Mouse (Mus musculus) stomach, postnatal 0 days (tissue): Measurements from ENCODE around the gene Akap14.

Experiments
- CTCF ChIP-seq: IDR thresholded peaks from 2 replicates; pipeline ENCODE4 v1.5.1; 2016; ENCODE audit warnings: antibody characterized with exemption, low read depth, mild to moderate bottlenecking, moderate library complexity
- EP300 ChIP-seq: optimal IDR thresholded peaks from 2 replicates; pipeline ENCODE3; 2016; ENCODE audit warnings: antibody characterized with exemption

DNA sequence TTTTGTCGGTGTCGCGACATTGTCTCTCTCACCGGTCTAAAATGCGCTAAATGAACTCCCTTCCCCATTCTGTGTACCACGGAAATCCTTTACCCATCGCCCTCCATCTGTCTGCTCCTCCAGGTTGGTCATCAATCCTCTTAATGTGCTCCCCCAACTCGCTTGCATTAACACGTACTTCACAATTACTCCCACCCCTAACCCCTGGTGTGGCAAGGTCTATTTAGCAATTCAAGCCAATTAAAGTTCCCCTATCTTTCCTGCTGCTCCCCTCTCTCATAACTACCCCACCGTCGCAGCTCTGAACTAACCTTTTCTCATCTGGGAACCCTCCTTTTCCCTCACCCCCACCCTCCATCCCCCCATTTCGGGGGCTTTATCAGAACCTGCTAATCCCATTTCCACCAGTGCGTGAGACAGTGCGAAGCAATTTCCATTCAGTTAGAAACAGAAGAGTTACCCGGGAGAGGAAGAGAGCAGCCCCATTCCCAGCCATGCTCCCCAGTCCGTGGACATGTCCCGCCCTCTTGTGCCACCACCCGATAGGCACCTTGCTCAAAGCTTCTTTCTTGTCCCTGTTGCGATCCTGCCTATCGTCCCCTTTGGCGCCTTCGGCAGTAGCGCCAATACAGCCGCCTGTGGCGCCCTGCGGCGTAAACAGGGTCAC, 59.0 kb downstream of the Akap14 start:
- peak; percentile 26; the same call in 1 of the 2 replicates for TF ChIP-seq CTCF
- no peak for TF ChIP-seq EP300
